Mouse (Mus musculus) hindbrain, embryonic 14.5 days (tissue): ENCODE data around the gene Zfx. TPM values are rescaled to one million over a fixed set of nuclear protein-coding genes. Genes with fewer than 3 reads are reported as not detected.

Source experiments
- ATAC-seq: fragments of 200-750 bp; cut with Nextera tagmentation; 2 replicates; pipeline ENCODE4 v1.8.0; 2017; ENCODE audit warnings: moderate number of reproducible peaks, mild to moderate bottlenecking, moderate TSS enrichment, moderate library complexity; ENCODE audit not compliant: low FRiP score
- DNase-seq: peaks from one replicate; pipeline ENCODE4 v3.0.0-alpha.2; 2015; ENCODE audit warnings: low spot score
- H3K27ac ChIP-seq: fragments of 300-500 bp; sonication (generic); 2 replicates; pipeline ENCODE4 v1.5.1; 2014; ENCODE audit warnings: mild to moderate bottlenecking, moderate library complexity
- H3K27me3 ChIP-seq: fragments of 300-500 bp; sonication (generic); 2 replicates; pipeline ENCODE4 v1.6.1; 2014; ENCODE audit warnings: mild to moderate bottlenecking, low read length, mixed read lengths; ENCODE audit not compliant: control insufficient read depth, insufficient read depth
- H3K36me3 ChIP-seq: fragments of 300-500 bp; sonication (generic); replicated peaks from 2 replicates; pipeline ENCODE4 v1.6.1; 2014; ENCODE audit not compliant: control insufficient read depth, insufficient read depth
- H3K4me1 ChIP-seq: fragments of 300-500 bp; sonication (generic); replicated peaks from 2 replicates; pipeline ENCODE4 v1.6.1; 2014; ENCODE audit warnings: antibody characterized with exemption, low read length, mixed read lengths; ENCODE audit not compliant: control insufficient read depth, insufficient read depth
- H3K4me2 ChIP-seq: fragments of 300-500 bp; sonication (generic); replicated peaks from 2 replicates; pipeline ENCODE4 v1.6.1; 2014; ENCODE audit warnings: mild to moderate bottlenecking, moderate library complexity
- H3K4me3 ChIP-seq: fragments of 300-500 bp; sonication (generic); replicated peaks from 2 replicates; pipeline ENCODE4 v1.5.1; 2014; ENCODE audit warnings: mild to moderate bottlenecking, low read length
- H3K9ac ChIP-seq: fragments of 300-500 bp; sonication (generic); 2 replicates; pipeline ENCODE4 v1.6.1; 2014
- H3K9me3 ChIP-seq: fragments of 300-500 bp; sonication (generic); 2 replicates; pipeline ENCODE4 v1.6.1; 2016; ENCODE audit warnings: low read length; ENCODE audit not compliant: control insufficient read depth
- WGBS: fragments of 180-500 bp; shearing (Covaris S2); extraction: QIAGEN DNeasy Blood & Tissue Kit; methylation state at CpG from one replicate; pipeline ENCODE4 v1.1.7; 2014; 5-methylcytosine and 5-hydroxymethylcytosine counted together
- polyA plus RNA-seq: library from polyadenylated mRNA; unstranded; fragments of >200 nt; fragmentation: Nextera tagmentation; extraction: Ambion mirVana; gene quantifications from 2 replicates; pipeline ENCODE4 v1.2.1, GENCODE M21; 2014

Gene Zfx
- polyA plus RNA-seq, 1 experiment from 2014 or later, result 22.6 TPM

GRCm38 (mm10) chrX:94132239-94132638, 8.7 kb upstream of the Zfx start:
- WGBS, result 73% methylated on average over 3 of the region's 3 CpGs
- Histone ChIP-seq H3K4me2 (no peak overlapping the region), H3K4me1 (no peaks in the 10 kb centered on the region), H3K27ac (no peak overlapping the region), H3K36me3 (no peaks in the 10 kb centered on the region), H3K27me3 (peaks cover 71% of the 10 kb centered on the region), H3K4me3 (no peak overlapping the region), H3K9me3 (no peaks in the 10 kb centered on the region), H3K9ac (no peak overlapping the region)
- ATAC-seq (no peak), DNase-seq (no peak)

GRCm38 (mm10) chrX:94129712-94130111, 6.2 kb upstream of the Zfx start:
- Histone ChIP-seq H3K4me2 (no peak overlapping the region), H3K4me1 (no peaks in the 10 kb centered on the region), H3K9me3 (no peaks in the 10 kb centered on the region), H3K27ac (no peak overlapping the region), H3K9ac (no peak overlapping the region), H3K36me3 (no peaks in the 10 kb centered on the region), H3K4me3 (no peak overlapping the region), H3K27me3 (peaks cover 80% of the 10 kb centered on the region)
- ATAC-seq, result no peak
- DNase-seq, result no peak
- WGBS, result 72% methylated on average over 4 of the region's 4 CpGs

GRCm38 (mm10) chrX:94125950-94126349, 2.4 kb upstream of the Zfx start:
- WGBS, result 84% methylated on average over 2 of the region's 2 CpGs
- peaks cover 66% of the 10 kb centered on the region for H3K27me3 ChIP-seq
- ATAC-seq (no peak), DNase-seq (no peak)
- H3K4me2 ChIP-seq, result no peak overlapping the region
- no peak overlapping the region for H3K9ac ChIP-seq
- H3K9me3 ChIP-seq, result no peaks in the 10 kb centered on the region
- H3K4me1 ChIP-seq, result no peaks in the 10 kb centered on the region
- H3K36me3 ChIP-seq, result no peaks in the 10 kb centered on the region
- no peak overlapping the region for H3K27ac ChIP-seq
- no peak overlapping the region for H3K4me3 ChIP-seq

- H3K9ac ChIP-seq, result peak overlapping the region; percentile 88
- H3K27me3 ChIP-seq, result peaks cover 65% of the 10 kb centered on the region
- no peaks in the 10 kb centered on the region for H3K9me3 ChIP-seq
- peak overlapping the region; percentile 99 for H3K27ac ChIP-seq
- H3K4me3 ChIP-seq, result peak overlapping the region; percentile 56
- no peaks in the 10 kb centered on the region for H3K36me3 ChIP-seq
- DNase-seq (peak; percentile 25), ATAC-seq (no peak; the same call in none of the 2 replicates)
- H3K4me1 ChIP-seq, result no peaks in the 10 kb centered on the region
- H3K4me2 ChIP-seq, result peak overlapping the region; percentile 45
- WGBS, result 17% methylated on average over 40 of the region's 53 CpGs
Measured at GRCm38 (mm10) chrX:94122709-94123058, 818 bp downstream of the Zfx start.

- WGBS, result 17% methylated on average over 27 of the region's 65 CpGs
- H3K4me2 ChIP-seq, result peak overlapping the region; percentile 61
- no peaks in the 10 kb centered on the region for H3K36me3 ChIP-seq
- ATAC-seq, result peak; percentile 91
- peak overlapping the region; percentile 56 for H3K4me3 ChIP-seq
- H3K4me1 ChIP-seq, result no peaks in the 10 kb centered on the region
- peaks cover 61% of the 10 kb centered on the region for H3K27me3 ChIP-seq
- peak; percentile 76 for DNase-seq
- no peaks in the 10 kb centered on the region for H3K9me3 ChIP-seq
- peak overlapping the region; percentile 88 for H3K9ac ChIP-seq
- peak overlapping the region; percentile 99 for H3K27ac ChIP-seq
Measured at GRCm38 (mm10) chrX:94121866-94122708, 1.4 kb downstream of the Zfx start.

- Histone ChIP-seq H3K27me3 (peaks cover 59% of the 10 kb centered on the region), H3K4me3 (peak overlapping the region; percentile 56), H3K36me3 (no peaks in the 10 kb centered on the region), H3K9me3 (no peaks in the 10 kb centered on the region), H3K9ac (peak overlapping the region; percentile 88), H3K4me1 (no peaks in the 10 kb centered on the region), H3K4me2 (peak overlapping the region; percentile 61), H3K27ac (peak overlapping the region; percentile 99)
- DNase-seq, result no peak
- no peak for ATAC-seq
- WGBS, result 24% methylated on average over 24 of the region's 24 CpGs
Measured at GRCm38 (mm10) chrX:94121161-94121856, 2.2 kb downstream of the Zfx start.

- no peaks in the 10 kb centered on the region for H3K4me1 ChIP-seq
- no peak for ATAC-seq
- no peak overlapping the region for H3K4me2 ChIP-seq
- no peaks in the 10 kb centered on the region for H3K36me3 ChIP-seq
- no peak overlapping the region for H3K9ac ChIP-seq
- peaks cover 56% of the 10 kb centered on the region for H3K27me3 ChIP-seq
- DNase-seq, result no peak
- no peaks in the 10 kb centered on the region for H3K9me3 ChIP-seq
- no peak overlapping the region for H3K27ac ChIP-seq
- H3K4me3 ChIP-seq, result no peak overlapping the region
Measured at GRCm38 (mm10) chrX:94118350-94118749, 5.2 kb downstream of the Zfx start.

GRCm38 (mm10) chrX:94115882-94116281, 7.6 kb downstream of the Zfx start:
- DNase-seq (no peak), ATAC-seq (no peak)
- no peak overlapping the region for H3K4me2 ChIP-seq
- H3K9ac ChIP-seq, result no peak overlapping the region
- no peak overlapping the region for H3K4me3 ChIP-seq
- H3K27ac ChIP-seq, result no peak overlapping the region
- no peaks in the 10 kb centered on the region for H3K4me1 ChIP-seq
- WGBS, result 83% methylated on average over 6 of the region's 6 CpGs
- H3K27me3 ChIP-seq, result peaks cover 61% of the 10 kb centered on the region
- no peaks in the 10 kb centered on the region for H3K36me3 ChIP-seq
- H3K9me3 ChIP-seq, result no peaks in the 10 kb centered on the region

GRCm38 (mm10) chrX:94105964-94106363, 17.5 kb downstream of the Zfx start:
- Histone ChIP-seq H3K9me3 (no peaks in the 10 kb centered on the region), H3K36me3 (peaks cover 3% of the 10 kb centered on the region; the same call in 1 of the 2 replicates), H3K4me1 (no peaks in the 10 kb centered on the region), H3K27ac (no peak overlapping the region), H3K4me3 (no peak overlapping the region), H3K4me2 (no peak overlapping the region), H3K27me3 (peaks cover 62% of the 10 kb centered on the region), H3K9ac (no peak overlapping the region)
- 69% methylated on average over 2 of the region's 2 CpGs for WGBS
- ATAC-seq (no peak), DNase-seq (no peak)
